Mouse (Mus musculus) E14TG2a.4 (cell line): ENCODE data around the gene Trmt10c.
"Not testable (repeated sequence)": the region's sequence is repeated elsewhere in the genome, so short reads cannot be mapped to it uniquely, and the experiment has no call there.

ENCODE experiments used
- H3K27me3 ChIP-seq: 2 replicates; pipeline ENCODE4 v1.6.1; 2014; ENCODE audit warnings: low read length, control low read depth; ENCODE audit not compliant: insufficient read depth
- H3K36me3 ChIP-seq: 2 replicates; pipeline ENCODE4 v1.6.1; 2014; ENCODE audit warnings: low read length, control low read depth; ENCODE audit not compliant: insufficient read depth
- H3K4me1 ChIP-seq: replicated peaks from 2 replicates; pipeline ENCODE4 v1.6.1; 2014; ENCODE audit warnings: low read depth, low read length, control low read depth
- H3K4me3 ChIP-seq: replicated peaks from 2 replicates; pipeline ENCODE4 v1.5.1; 2014; ENCODE audit warnings: mild to moderate bottlenecking, low read length
- H3K9me3 ChIP-seq: 2 replicates; pipeline ENCODE4 v1.6.1; 2014; ENCODE audit warnings: low read length, control low read depth
- CTCF ChIP-seq: conservative IDR thresholded peaks from 2 replicates; pipeline ENCODE4 v1.5.1; 2014; ENCODE audit warnings: low read length
- NANOG ChIP-seq: IDR thresholded peaks from 2 replicates; pipeline ENCODE4 v1.6.1; 2014; ENCODE audit warnings: borderline replicate concordance, low read length, mixed read lengths
- POU5F1 ChIP-seq: IDR thresholded peaks from 2 replicates; pipeline ENCODE4 v1.6.1; 2014; ENCODE audit warnings: low read length, borderline replicate concordance

Trmt10c gene

GRCm38 (mm10) chr16:56037138-56038010 is at the start of gene Trmt10c:
TSS of gene Trmt10c (minus strand) at chr16:56037819.
- no peak for TF ChIP-seq POU5F1
- TF ChIP-seq CTCF: no peak
- TF ChIP-seq NANOG: no peak
- Histone ChIP-seq H3K27me3 (no peaks in the 10 kb centered on the region), H3K36me3 (peaks cover 38% of the 10 kb centered on the region), H3K9me3 (peaks cover 3% of the 10 kb centered on the region), H3K4me3 (peak within 1 kb of the TSS; percentile 91), H3K4me1 (peaks cover 25% of the 10 kb centered on the region)

GRCm38 (mm10) chr16:56086336-56086735 is 48.7 kb upstream of the Trmt10c start:
- no peaks in the 10 kb centered on the region for H3K27me3 ChIP-seq
- H3K4me3 ChIP-seq: no peak overlapping the region
- TF ChIP-seq POU5F1 (no peak), CTCF (no peak), NANOG (no peak)
- no peaks in the 10 kb centered on the region for H3K9me3 ChIP-seq
- H3K4me1 ChIP-seq: peaks cover 8% of the 10 kb centered on the region
- no peaks in the 10 kb centered on the region for H3K36me3 ChIP-seq

GRCm38 (mm10) chr16:56081691-56082090 is 44.1 kb upstream of the Trmt10c start:
- H3K4me3 ChIP-seq: no peak overlapping the region
- H3K27me3 ChIP-seq: no peaks in the 10 kb centered on the region
- H3K36me3 ChIP-seq: no peaks in the 10 kb centered on the region
- peaks cover under 1% of the 10 kb centered on the region; the same call in 1 of the 2 replicates for H3K4me1 ChIP-seq
- H3K9me3 ChIP-seq: peaks cover 15% of the 10 kb centered on the region
- TF ChIP-seq POU5F1 (no peak), CTCF (no peak), NANOG (no peak)

- no peaks in the 10 kb centered on the region for H3K36me3 ChIP-seq
- no peaks in the 10 kb centered on the region for H3K27me3 ChIP-seq
- H3K9me3 ChIP-seq: peaks cover 15% of the 10 kb centered on the region
- H3K4me1 ChIP-seq: peaks cover 13% of the 10 kb centered on the region
- no peak for TF ChIP-seq POU5F1
- TF ChIP-seq CTCF: no peak
- no peak for TF ChIP-seq NANOG
- no peak overlapping the region for H3K4me3 ChIP-seq
Measured at GRCm38 (mm10) chr16:56079419-56079818, 41.8 kb upstream of the Trmt10c start.

GRCm38 (mm10) chr16:56076121-56076869 is 38.7 kb upstream of the Trmt10c start:
- Histone ChIP-seq H3K4me1 (peaks cover 35% of the 10 kb centered on the region), H3K9me3 (peaks cover 15% of the 10 kb centered on the region), H3K27me3 (no peaks in the 10 kb centered on the region), H3K4me3 (peak overlapping the region; percentile 87), H3K36me3 (no peaks in the 10 kb centered on the region)
- TF ChIP-seq POU5F1 (no peak), NANOG (no peak), CTCF (no peak)

- no peaks in the 10 kb centered on the region for H3K36me3 ChIP-seq
- H3K27me3 ChIP-seq: no peaks in the 10 kb centered on the region
- H3K9me3 ChIP-seq: peaks cover 9% of the 10 kb centered on the region
- H3K4me3 ChIP-seq: peak overlapping the region; percentile 87
- TF ChIP-seq CTCF (no peak), POU5F1 (no peak), NANOG (no peak)
- peaks cover 43% of the 10 kb centered on the region for H3K4me1 ChIP-seq
Measured at GRCm38 (mm10) chr16:56075222-56076111, 37.8 kb upstream of the Trmt10c start.

GRCm38 (mm10) chr16:56074565-56074964 is 36.9 kb upstream of the Trmt10c start:
- Histone ChIP-seq H3K27me3 (no peaks in the 10 kb centered on the region), H3K4me1 (peaks cover 46% of the 10 kb centered on the region), H3K9me3 (peaks cover 1% of the 10 kb centered on the region; the same call in 1 of the 2 replicates), H3K36me3 (no peaks in the 10 kb centered on the region), H3K4me3 (no peak overlapping the region)
- TF ChIP-seq POU5F1 (no peak), NANOG (no peak), CTCF (no peak)

- no peak for TF ChIP-seq NANOG
- TF ChIP-seq CTCF: no peak
- no peak for TF ChIP-seq POU5F1
- Histone ChIP-seq H3K4me1 (peaks cover 46% of the 10 kb centered on the region), H3K27me3 (no peaks in the 10 kb centered on the region)
Measured at GRCm38 (mm10) chr16:56074122-56074521, 36.5 kb upstream of the Trmt10c start.

GRCm38 (mm10) chr16:56073150-56073549 is 35.5 kb upstream of the Trmt10c start:
- H3K9me3 ChIP-seq, H3K27me3 ChIP-seq, H3K4me3 ChIP-seq, H3K36me3 ChIP-seq: not testable (repeated sequence)
- peaks cover 46% of the 10 kb centered on the region for H3K4me1 ChIP-seq

More at GRCm38 (mm10) chr16:56074122-56074521, 36.5 kb upstream of the Trmt10c start:
- Histone ChIP-seq H3K4me3 (no peak overlapping the region), H3K36me3 (no peaks in the 10 kb centered on the region), H3K9me3 (no peaks in the 10 kb centered on the region)
